Mouse (Mus musculus) limb, embryonic 11.5 days (tissue): ENCODE results near the gene Tmem234. TPM values are rescaled to one million over a fixed set of nuclear protein-coding genes. Genes with fewer than 3 reads are reported as not detected.

Experiments used
- ATAC-seq: fragments of 200-750 bp; cut with Nextera tagmentation; 2 replicates; pipeline ENCODE4 v1.8.0; 2017; ENCODE audit warnings: low read depth; ENCODE audit not compliant: insufficient number of reproducible peaks, low FRiP score, low TSS enrichment
- DNase-seq: peaks from one replicate; pipeline ENCODE4 v3.0.0-alpha.2; 2015; ENCODE audit warnings: low spot score
- H3K27ac ChIP-seq: fragments of 300-500 bp; sonication (generic); replicated peaks from 2 replicates; pipeline ENCODE4 v1.5.1; 2014; ENCODE audit warnings: low read depth, mild to moderate bottlenecking, low read length
- H3K27me3 ChIP-seq: fragments of 300-500 bp; sonication (generic); 2 replicates; pipeline ENCODE4 v1.6.1; 2014; ENCODE audit warnings: mild to moderate bottlenecking, low read length, mixed read lengths; ENCODE audit not compliant: control insufficient read depth, insufficient read depth
- H3K36me3 ChIP-seq: fragments of 300-500 bp; sonication (generic); 2 replicates; pipeline ENCODE4 v1.6.1; 2014; ENCODE audit warnings: mild to moderate bottlenecking, low read length, moderate library complexity, mixed read lengths; ENCODE audit not compliant: control insufficient read depth, insufficient read depth
- H3K4me1 ChIP-seq: fragments of 300-500 bp; sonication (generic); 2 replicates; pipeline ENCODE4 v1.6.1; 2014; ENCODE audit warnings: low read length, mixed read lengths; ENCODE audit not compliant: control insufficient read depth, insufficient read depth
- H3K4me2 ChIP-seq: fragments of 300-500 bp; sonication (generic); 2 replicates; pipeline ENCODE4 v1.6.1; 2014; ENCODE audit warnings: low read depth, mild to moderate bottlenecking, moderate library complexity; ENCODE audit not compliant: severe bottlenecking
- H3K4me3 ChIP-seq: fragments of 300-500 bp; sonication (generic); 2 replicates; pipeline ENCODE4 v1.5.1; 2014; ENCODE audit warnings: low read depth, low read length
- H3K9ac ChIP-seq: fragments of 300-500 bp; sonication (generic); 2 replicates; pipeline ENCODE4 v1.6.1; 2014; ENCODE audit warnings: mild to moderate bottlenecking, low read length
- H3K9me3 ChIP-seq: fragments of 300-500 bp; sonication (generic); 2 replicates; pipeline ENCODE4 v1.6.1; 2016; ENCODE audit warnings: low read length; ENCODE audit not compliant: control insufficient read depth
- WGBS: fragments of 180-500 bp; shearing (Covaris S2); extraction: QIAGEN DNeasy Blood & Tissue Kit; methylation state at CpG from one replicate; pipeline ENCODE4 v1.1.7; 2014; 5-methylcytosine and 5-hydroxymethylcytosine counted together
- polyA plus RNA-seq: library from polyadenylated mRNA; unstranded; fragments of >200 nt; fragmentation: Nextera tagmentation; extraction: Ambion mirVana; gene quantifications from 2 replicates; pipeline ENCODE4 v1.2.1, GENCODE M21; 2014

Tmem234 gene
- polyA plus RNA-seq, 1 experiment from 2014 or later: 207 TPM

GRCm38 (mm10) chr4:129561184-129561583, 39.3 kb upstream of the Tmem234 start:
- H3K4me1 ChIP-seq: peaks cover 15% of the 10 kb centered on the region
- no peak overlapping the region for H3K4me2 ChIP-seq
- H3K9me3 ChIP-seq: no peaks in the 10 kb centered on the region
- ATAC-seq (no peak), DNase-seq (no peak)
- WGBS: 87% methylated on average over 5 of the region's 5 CpGs
- no peaks in the 10 kb centered on the region for H3K36me3 ChIP-seq
- no peaks in the 10 kb centered on the region for H3K27me3 ChIP-seq
- H3K27ac ChIP-seq: no peak overlapping the region
- no peak overlapping the region for H3K9ac ChIP-seq
- H3K4me3 ChIP-seq: no peak overlapping the region

- H3K9me3 ChIP-seq: no peaks in the 10 kb centered on the region
- H3K27ac ChIP-seq: 0 out of 2 replicates have a peak overlapping the region, but pooled peaks have one; percentile 38
- peak; percentile 77 for DNase-seq
- WGBS: 14% methylated on average over 8 of the region's 8 CpGs
- H3K9ac ChIP-seq: no peak overlapping the region
- peaks cover 10% of the 10 kb centered on the region for H3K4me1 ChIP-seq
- H3K36me3 ChIP-seq: no peaks in the 10 kb centered on the region
- H3K4me3 ChIP-seq: no peak overlapping the region
- no peaks in the 10 kb centered on the region for H3K27me3 ChIP-seq
- ATAC-seq: peak; percentile 31; the same call in 1 of the 2 replicates
- H3K4me2 ChIP-seq: no peak overlapping the region
Observed at GRCm38 (mm10) chr4:129563718-129564117, 36.8 kb upstream of the Tmem234 start.

GRCm38 (mm10) chr4:129565139-129565538, 35.3 kb upstream of the Tmem234 start:
- 88% methylated on average over 6 of the region's 6 CpGs for WGBS
- Histone ChIP-seq H3K4me2 (no peak overlapping the region), H3K27me3 (no peaks in the 10 kb centered on the region), H3K9ac (no peak overlapping the region), H3K9me3 (no peaks in the 10 kb centered on the region), H3K4me3 (no peak overlapping the region), H3K36me3 (no peaks in the 10 kb centered on the region), H3K27ac (no peak overlapping the region), H3K4me1 (peaks cover 10% of the 10 kb centered on the region)
- no peak for ATAC-seq
- no peak for DNase-seq

- Histone ChIP-seq H3K4me2 (no peak overlapping the region), H3K9me3 (no peaks in the 10 kb centered on the region), H3K36me3 (no peaks in the 10 kb centered on the region), H3K9ac (no peak overlapping the region), H3K27me3 (no peaks in the 10 kb centered on the region), H3K4me1 (peaks cover 8% of the 10 kb centered on the region), H3K4me3 (no peak overlapping the region), H3K27ac (no peak overlapping the region)
- 95% methylated on average over 7 of the region's 7 CpGs for WGBS
- DNase-seq (no peak), ATAC-seq (no peak)
Observed at GRCm38 (mm10) chr4:129568366-129568765, 32.1 kb upstream of the Tmem234 start.

- H3K36me3 ChIP-seq: no peaks in the 10 kb centered on the region
- WGBS: 88% methylated on average over 6 of the region's 6 CpGs
Observed at GRCm38 (mm10) chr4:129570028-129570427, 30.4 kb upstream of the Tmem234 start.

GRCm38 (mm10) chr4:129571551-129572084, 28.9 kb upstream of the Tmem234 start:
- H3K4me2 ChIP-seq: no peak overlapping the region
- WGBS: 74% methylated on average over 8 of the region's 8 CpGs
- no peaks in the 10 kb centered on the region for H3K9me3 ChIP-seq
- no peaks in the 10 kb centered on the region for H3K27me3 ChIP-seq
- peaks cover 6% of the 10 kb centered on the region; the same call in 1 of the 2 replicates for H3K4me1 ChIP-seq
- no peak overlapping the region for H3K9ac ChIP-seq
- no peak for ATAC-seq
- H3K27ac ChIP-seq: no peak overlapping the region
- H3K4me3 ChIP-seq: no peak overlapping the region
- no peaks in the 10 kb centered on the region for H3K36me3 ChIP-seq
- no peak for DNase-seq

More at GRCm38 (mm10) chr4:129570028-129570427, 30.4 kb upstream of the Tmem234 start:
- Histone ChIP-seq H3K27ac (no peak overlapping the region), H3K27me3 (no peaks in the 10 kb centered on the region), H3K4me1 (peaks cover 1% of the 10 kb centered on the region; the same call in 1 of the 2 replicates), H3K4me3 (no peak overlapping the region), H3K4me2 (no peak overlapping the region), H3K9ac (no peak overlapping the region), H3K9me3 (no peaks in the 10 kb centered on the region)
- DNase-seq: no peak
- no peak for ATAC-seq

GRCm38 (mm10) chr4:129572236-129573092, 28.0 kb upstream of the Tmem234 start:
- ATAC-seq: no peak
- no peak for DNase-seq
- Histone ChIP-seq H3K4me2 (no peak overlapping the region), H3K9me3 (no peaks in the 10 kb centered on the region), H3K9ac (no peak overlapping the region), H3K27me3 (no peaks in the 10 kb centered on the region), H3K4me3 (no peak overlapping the region), H3K36me3 (no peaks in the 10 kb centered on the region), H3K27ac (no peak overlapping the region), H3K4me1 (peaks cover 11% of the 10 kb centered on the region; the same call in 1 of the 2 replicates)
- 85% methylated on average over 13 of the region's 13 CpGs for WGBS

- Histone ChIP-seq H3K9me3 (no peaks in the 10 kb centered on the region), H3K27me3 (no peaks in the 10 kb centered on the region), H3K4me2 (no peak overlapping the region), H3K4me3 (no peak overlapping the region), H3K4me1 (peaks cover 11% of the 10 kb centered on the region; the same call in 1 of the 2 replicates), H3K36me3 (no peaks in the 10 kb centered on the region), H3K9ac (no peak overlapping the region), H3K27ac (no peak overlapping the region)
- no peak for ATAC-seq
- DNase-seq: no peak
- 99% methylated on average over 4 of the region's 4 CpGs for WGBS
Observed at GRCm38 (mm10) chr4:129573093-129573370, 27.4 kb upstream of the Tmem234 start.
